Mouse (Mus musculus): ENCODE measurements around the gene Hsp90b1.
"Not testable (repeated sequence)": the region's sequence is repeated elsewhere in the genome, so short reads cannot be mapped to it uniquely, and the experiment has no call there.

The Hsp90b1 gene

DNA sequence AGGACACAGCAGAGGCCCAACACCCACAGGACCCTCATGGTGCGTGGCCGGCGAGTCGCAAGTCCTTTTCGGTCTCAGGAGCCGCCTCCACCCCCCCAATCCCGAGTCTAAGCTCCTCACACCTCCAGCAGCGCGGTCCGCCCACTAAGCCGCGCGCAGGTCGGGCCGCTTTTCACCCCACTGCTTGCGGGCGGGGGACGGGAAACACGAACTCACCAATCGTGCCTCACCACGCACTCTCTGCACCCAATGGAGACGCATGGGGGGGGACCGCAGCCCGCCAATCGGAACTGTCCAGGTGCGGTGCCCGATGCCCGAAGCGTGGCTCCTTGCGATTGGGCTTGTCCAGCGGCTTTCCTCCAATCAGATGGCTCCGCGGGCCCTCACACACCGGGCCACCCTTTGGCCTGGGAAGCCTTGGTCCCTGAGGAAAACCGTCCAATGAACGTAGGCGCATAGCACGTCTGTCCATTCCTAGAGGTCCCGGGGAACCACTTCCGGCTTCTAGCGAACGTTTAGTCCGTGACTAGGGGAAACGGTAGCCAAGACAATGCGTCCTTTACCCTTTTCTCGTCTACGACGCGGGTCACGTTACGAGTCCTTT lies at the start of gene Hsp90b1, which contains the start of gene Ttc41:
Gene Hsp90b1 (minus strand): TSS at position 192 of the 604 bp plus-strand sequence.
Gene Ttc41 (plus strand): TSS at position 494 of the 604 bp plus-strand sequence.
- DNase-seq (ENCODE audit: low spot score in 2 of 2), result peak; percentile 96 to 99

DNA sequence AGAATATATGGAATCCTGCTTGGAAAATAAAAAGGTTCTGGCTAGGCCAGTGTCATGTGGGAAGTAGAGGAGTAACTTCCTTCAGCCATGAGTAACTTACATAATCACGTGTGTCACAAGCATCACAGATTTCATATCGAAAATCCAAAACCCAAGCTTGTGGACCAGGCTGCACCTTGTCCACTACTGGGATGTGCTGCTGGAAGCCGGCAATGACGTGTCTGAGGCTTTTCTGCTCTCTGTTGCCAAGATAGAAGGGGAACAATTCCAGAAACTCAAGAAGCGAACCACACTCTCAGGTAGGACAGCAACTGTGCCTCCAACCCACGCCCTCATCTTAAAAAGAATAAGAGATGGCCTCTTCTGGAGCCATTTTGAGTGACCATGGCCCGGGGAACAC lies 39.0 kb upstream of the Hsp90b1 start:
- no peak for DNase-seq (ENCODE audit: low spot score in 2 of 2)

DNA sequence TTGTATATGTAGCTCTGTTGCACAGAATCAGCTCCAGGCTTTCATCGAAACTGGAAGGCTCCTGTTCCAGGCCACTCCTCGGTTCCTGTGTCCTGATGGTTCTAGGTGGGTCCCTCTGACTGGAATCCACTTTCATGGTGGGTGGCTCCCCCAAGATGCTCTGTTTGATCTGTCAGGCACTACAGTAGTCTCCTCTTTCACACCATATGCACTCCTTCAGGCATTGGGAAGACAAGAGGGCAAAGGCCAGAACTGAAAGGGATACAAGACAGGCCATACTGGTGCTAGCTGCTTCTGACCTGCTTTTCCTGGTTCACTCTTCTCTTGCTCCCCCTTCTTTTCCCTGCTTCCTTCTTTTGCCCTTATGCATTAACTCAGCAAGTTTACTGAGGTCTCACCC lies 37.6 kb upstream of the Hsp90b1 start:
- DNase-seq (ENCODE audit: low spot score in 2 of 2), result no peak

DNA sequence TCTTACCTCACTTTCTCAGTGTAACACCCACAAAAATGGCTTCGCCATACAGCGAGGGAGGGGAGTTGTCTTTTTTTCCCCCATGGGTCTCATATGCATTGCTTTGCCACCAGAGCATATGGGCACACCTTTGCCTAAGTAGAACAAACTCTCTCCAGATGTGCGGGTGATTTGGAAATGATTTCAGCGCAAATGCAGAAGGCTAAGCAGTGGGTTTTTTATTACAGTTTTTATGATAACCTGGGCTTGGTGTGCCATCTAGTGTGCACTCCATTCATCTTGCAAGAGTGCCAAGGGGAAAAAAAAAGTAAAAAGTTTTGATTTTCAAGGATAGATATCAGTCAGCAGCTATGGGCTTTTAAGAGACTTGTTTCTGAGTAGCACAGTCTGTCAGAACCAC lies 29.7 kb upstream of the Hsp90b1 start:
- no peak for DNase-seq (ENCODE audit: low spot score in 2 of 2)

DNA sequence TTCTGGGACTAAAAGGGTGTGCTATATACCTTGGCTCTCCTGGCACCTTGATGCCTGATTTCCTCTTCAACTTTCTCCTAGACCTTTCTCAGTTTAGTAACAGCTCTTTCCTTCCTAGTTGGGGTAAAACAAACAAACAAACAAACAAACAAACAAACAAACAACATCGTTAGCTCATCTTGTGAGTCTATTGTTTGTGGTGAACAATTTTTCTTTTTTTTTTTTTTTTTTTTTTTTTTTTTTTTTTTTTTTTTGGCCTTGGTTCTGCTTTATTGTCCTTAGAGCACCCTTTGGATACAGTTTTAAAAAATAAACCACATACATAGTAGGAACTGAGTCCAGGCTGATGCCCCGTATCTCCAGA lies 26.2 kb upstream of the Hsp90b1 start:
- DNase-seq (ENCODE audit: low spot score in 2 of 2), result no peak

DNA sequence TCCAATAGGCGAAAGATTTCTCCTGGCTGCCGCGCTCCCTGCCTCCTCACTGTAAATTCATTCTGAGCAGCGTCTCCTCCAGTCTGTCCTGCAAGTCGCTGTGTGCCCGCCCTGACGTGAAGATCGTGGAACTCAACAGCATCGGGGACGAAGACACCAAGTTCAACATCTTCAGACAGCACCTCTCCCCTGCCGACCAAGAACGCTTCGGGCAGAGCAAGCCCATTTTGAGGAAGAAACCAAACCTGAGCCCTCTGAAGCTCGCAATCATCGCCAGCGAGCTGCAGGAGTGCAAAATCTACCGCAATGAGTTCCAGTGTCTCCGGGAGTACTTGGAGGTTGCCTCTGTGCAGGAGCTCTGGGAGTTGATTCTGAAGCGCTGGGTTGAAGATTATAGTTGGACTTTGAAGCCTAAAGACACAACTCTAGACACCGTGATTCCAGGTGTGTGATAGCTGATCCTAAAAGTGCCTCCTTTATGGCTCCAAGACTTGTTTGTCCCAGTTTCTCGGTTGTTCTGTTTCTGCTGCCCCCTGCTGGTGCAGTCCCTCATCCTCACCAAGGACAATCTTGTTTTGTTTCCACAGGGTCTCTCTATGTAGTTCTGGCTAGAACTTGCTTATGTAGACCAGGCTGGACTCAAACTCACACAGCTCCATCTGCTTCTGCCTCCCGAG lies 25.7 kb upstream of the Hsp90b1 start:
- peak; percentile 77 to 80 for DNase-seq (ENCODE audit: low spot score in 2 of 2)

DNA sequence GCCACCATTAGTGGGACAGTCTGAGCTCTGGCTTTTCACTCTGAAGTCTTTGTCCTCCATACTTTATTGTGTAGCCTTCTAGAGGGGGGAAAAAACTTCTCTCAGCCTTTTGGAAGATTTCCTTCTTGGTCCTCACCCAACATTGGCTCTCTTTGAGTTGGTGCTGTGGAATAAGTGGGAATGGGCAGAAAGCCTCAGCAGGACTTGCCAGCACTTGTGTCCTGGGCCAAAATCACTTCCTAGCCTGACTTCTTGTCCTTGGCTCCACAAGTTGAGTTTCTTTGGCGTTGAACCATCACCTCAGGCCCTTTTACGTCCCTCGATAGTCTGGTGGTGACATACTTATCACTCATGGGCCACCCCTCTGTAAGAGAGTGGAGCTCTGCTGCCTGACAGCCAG lies 22.9 kb upstream of the Hsp90b1 start:
- DNase-seq (ENCODE audit: low spot score in 2 of 2), result peak in 1 of 2 experiments; percentile 22

DNA sequence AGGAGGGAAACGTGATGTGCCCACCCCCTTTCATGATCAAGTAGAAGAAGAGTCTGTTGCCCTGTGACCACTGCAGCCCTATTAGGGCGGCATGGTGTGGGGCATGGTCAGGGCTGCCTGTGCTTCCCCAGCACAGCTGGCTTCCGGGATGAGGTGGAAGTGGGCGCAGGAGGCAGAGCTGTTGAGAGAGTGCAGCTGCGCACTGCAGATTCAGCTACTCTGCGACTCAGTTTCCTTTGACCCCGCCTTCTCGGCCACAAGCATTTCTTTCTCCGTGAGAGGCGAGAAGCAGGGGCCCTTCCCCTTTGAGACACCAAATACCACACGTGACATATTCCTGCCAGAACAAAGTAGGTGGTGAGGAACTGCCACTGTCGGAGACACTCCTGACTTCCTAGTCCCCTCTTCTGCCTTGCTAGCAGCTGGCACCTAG lies 22.3 kb upstream of the Hsp90b1 start:
- peak; percentile 14 to 45 for DNase-seq (ENCODE audit: low spot score in 2 of 2)

DNA sequence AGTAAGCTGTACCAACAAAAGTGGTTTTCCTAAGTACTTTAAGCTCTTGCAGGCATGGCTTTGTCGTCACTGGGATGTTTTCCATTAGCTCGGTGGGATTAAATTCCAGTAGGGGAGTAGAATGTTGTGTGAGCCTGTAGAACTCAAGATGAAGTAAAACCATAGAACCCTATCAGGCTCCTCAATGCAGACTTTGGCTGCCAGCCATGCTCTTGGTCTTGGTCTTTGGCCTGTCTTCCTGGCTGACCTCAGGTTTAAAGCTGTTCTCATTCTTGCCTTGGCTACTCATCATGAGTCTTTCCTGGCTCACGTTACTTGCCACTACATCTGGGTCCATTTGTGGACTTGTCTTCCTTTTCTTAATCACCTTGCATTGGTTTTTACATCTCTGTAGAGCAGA lies 6.8 kb upstream of the Hsp90b1 start:
- no peak for DNase-seq (ENCODE audit: low spot score in 2 of 2)

DNA sequence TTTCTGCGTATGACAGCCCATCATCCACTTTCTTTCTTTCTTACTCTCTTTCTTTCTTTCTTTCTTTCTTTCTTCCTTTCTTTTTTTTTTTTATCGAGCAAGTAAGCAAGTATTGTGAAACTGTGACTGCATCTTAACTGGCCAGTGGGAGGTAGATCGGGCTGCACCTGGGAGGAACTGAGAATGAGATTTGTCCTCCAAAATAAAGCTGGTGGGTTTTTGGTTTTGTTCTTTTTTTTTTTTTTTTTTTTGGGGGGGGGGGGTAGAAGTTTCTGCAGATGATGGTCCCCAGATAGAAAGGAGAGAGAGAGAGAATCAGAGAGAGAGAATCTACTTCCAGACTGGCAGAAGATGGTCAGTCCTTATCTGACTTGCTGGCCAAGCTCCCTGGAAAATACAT lies 1.8 kb upstream of the Hsp90b1 start:
- DNase-seq (ENCODE audit: low spot score in 2 of 2), result no peak

DNA sequence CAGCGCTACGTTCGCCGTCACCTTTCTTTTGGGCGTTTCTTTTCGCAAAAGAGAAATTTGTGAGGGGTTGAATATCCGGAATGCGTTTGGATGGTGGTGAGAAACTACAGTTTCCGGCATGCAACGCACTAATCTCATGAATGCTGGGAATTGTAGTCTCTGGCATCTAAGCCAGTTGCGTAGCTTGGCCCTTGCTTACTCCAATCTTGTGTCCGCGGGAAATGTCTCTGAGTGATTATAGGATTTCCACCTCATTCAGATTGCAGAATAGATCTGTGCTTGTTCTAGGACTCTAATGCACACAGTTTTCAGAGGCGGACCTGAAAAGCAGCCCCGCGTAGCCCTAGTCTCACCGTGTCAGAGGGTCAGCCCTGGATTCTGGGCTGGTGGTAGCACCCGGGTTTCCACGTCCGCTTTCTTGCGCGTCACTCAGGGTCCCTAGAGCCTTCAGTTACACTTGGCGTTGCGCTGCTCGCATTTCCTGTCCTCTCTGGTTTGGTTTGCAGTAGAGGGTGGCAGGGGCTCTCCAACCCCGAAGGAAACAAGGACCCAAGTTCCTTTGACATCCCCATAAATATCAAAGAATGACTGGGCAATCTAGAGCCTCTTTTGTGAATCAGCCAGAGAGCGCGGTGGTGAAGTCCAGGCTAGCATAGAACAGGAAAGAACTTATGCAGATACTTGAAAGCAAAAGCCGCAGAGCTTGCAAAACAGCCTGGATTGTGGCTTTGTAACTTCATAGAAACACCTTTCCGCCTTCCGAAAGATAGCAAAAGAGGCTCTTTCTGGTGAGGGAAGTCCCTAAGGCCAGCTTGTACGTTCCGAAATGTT lies 828 bp upstream of the Hsp90b1 start:
- DNase-seq (ENCODE audit: low spot score in 2 of 2), result peak in 1 of 2 experiments; percentile 72

DNA sequence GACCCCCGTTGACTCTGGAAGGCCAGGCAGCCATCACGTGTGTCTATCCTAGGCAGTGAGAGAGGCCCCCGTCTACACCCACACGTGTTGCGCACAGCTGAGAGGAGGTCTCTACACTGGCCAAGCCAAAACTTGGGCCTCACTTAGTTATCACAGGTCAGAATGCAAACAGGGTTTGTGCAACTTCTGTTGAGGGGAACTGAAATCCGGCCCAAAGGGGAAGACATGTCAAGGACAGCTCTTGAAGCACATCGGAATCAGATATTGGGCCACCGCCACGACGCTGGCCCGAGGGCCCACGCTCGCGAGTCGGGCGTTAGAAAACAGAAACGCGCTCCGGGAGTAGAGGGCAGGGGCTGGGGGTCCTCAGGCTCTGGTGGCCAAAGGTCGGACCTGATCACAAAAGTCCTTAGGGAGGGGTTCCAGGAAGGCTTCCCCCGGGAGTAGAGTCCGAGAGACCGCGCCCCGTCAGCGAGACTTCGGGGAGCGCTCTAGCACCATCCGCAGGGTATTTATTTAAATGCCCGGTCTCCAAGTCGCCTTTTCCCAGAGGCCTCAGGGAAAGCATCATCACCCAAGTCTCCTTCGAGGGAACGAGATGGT lies 619 bp downstream of the Hsp90b1 start:
- peak; percentile 9 to 16 for DNase-seq (ENCODE audit: low spot score in 2 of 2)

DNA sequence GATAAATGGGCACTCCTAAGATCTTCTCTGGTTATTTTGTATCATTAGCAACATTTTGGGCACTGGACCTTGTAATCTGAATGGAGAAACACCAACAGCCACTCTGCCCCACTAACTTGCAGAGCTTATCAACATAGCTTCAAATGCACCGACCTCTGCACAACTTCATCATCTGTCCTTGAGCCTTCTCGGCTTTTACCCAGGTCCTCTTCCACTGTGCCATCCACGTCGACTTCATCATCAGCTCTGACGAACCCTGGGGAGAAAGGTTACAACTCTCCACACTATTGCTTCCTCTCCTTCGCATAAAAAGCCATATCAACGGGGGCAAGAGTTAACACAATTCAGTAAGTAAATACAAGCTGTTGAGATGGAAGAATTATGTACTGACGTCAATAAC lies 1.2 kb downstream of the Hsp90b1 start:
- no peak for DNase-seq (ENCODE audit: low spot score in 2 of 2)

DNA sequence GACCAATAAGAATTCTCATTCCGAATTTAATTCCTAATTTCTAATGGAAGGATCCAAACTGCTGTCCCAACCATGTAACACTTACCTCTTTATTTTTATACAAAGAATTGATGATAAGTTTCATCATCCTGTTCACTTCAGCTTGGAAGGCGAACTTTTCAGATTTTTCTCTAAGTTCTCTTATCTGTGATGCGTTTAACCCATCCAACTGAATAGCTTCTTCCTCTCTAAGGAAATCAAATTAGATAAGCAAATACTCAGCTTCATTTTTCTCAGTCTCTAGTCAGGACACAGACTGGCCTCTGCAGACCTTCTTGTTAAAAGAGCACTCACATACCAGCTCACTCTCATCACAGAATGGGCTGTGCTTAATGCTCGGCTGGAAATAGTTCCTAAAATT lies 1.9 kb downstream of the Hsp90b1 start:
- no peak for DNase-seq (ENCODE audit: low spot score in 2 of 2)

DNA sequence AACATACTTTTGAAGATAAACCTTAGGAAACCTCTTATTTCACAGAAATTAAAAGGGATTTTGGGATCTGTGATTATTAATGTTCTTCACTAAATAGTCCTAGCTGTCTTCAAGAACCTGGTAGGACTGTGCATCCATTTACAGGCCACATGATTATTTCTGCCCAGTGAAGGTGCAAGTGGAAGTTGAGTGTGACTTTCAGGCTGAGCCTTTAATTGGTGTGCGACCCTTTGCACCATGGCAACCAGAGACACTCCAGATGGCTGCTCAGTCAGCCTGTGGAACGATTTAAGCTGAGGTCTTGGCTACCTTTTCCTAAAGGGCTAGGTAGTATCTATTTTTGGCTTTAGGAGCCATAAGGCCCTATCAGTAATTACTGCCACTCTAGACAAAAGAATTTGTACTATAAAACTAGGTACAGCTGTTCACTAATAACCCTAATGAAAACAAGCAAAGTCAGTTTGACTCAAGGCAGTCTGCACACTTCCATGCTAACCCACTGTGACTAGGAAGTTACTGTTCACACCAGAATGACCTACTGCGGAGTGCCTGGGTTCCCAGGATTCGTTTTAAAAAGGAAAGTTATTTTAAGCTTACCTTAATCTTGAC lies 2.9 kb downstream of the Hsp90b1 start:
- DNase-seq (ENCODE audit: low spot score in 2 of 2), result no peak

DNA sequence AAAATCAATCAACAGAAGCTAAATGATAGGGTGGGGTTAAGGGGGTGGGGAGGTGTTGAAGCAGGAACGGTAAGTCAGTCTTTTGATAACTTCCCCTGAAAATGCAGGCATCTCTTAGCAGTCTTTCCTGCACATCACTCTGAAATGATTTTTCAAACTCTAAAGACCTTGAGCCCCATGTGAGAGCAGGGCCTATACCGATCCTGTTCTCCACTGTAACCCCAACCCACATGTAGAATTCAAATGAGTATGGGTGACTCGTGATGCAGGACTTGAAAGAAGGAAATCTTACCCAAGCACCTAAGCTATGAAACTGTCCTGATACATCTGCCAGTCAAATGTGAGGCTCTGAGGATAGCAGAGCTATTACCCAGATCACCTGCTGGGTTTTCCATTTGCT lies 4.3 kb downstream of the Hsp90b1 start:
- DNase-seq (ENCODE audit: low spot score in 2 of 2), result no peak

DNA sequence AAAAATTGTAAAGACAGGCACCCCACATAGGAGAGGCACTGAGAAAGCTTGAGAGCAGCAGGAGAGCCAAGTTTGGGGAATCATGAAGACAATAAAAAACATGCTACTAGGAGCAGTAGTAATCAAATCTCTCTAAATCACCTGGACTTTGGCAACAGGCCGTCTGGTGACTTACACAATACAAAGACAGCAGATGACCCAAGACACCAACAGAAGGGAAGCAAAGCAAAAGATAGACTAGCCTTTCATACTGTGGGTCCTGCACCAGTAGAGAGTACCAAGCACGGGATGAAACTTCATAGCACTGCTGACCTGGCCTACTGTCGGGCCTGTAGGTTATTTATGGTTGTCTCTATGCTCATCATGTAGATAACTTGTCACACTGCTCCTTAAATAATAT lies 5.1 kb downstream of the Hsp90b1 start:
- DNase-seq (ENCODE audit: low spot score in 2 of 2), result no peak

DNA sequence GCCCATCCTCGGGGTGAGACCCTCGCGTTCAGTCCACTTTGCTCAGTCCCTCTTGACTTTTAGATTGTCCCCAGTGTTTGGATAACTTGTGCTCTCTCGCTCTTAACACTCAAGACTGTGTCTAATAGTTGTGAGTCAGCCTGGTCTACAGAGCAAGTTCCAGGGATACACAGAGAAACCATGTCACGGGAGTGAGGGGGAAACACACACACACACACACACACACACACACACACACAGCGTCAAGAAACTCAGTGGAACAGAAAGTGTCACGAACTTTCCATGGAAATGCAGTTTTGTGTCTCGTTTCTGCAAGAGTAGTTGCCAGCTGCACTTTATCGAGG lies 19.3 kb downstream of the Hsp90b1 start:
- not testable (repeated sequence) for DNase-seq (ENCODE audit: low spot score in 2 of 2)

DNA sequence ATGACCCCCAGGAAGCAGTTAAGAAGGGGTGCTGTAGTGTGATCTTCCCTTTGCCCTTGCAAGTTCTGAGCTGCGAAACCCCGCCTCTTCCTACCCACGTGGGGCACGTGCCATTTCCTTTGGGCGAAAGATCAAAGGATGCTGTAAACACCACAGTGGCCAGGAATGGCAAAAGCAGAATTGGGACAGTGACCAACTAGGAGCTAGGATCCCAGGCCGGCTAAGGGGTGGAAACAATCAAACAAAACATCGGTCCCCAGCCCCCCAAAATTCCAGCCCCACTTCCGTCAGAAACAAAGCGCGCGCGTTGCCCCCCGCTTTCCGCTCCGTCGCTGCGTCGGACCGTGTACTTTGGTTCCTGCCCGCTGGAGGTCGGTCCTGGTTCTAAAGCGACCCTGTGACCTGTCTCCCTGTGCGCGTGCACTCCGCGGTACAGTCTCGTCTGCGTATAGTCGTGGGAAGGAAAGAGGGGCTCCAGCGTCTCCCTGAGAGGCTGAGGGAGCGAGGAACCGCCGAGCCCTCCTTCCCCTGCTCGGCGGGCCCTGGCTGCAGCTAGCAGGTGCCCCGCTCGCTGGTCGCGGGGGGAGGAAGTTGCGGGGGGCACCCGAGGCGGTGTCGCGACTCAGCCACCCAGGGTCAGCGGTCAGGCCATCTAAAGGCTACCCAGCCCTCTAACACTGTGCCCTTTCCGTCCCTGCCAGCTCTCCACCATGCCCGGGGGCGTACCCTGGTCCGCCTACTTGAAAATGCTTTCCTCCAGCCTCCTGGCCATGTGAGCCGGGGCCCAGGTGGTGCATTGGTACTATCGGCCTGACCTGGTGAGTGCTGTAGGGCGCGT lies 19.9 kb downstream of the Hsp90b1 start:
- peak; percentile 67 to 69 for DNase-seq (ENCODE audit: low spot score in 2 of 2)

DNA sequence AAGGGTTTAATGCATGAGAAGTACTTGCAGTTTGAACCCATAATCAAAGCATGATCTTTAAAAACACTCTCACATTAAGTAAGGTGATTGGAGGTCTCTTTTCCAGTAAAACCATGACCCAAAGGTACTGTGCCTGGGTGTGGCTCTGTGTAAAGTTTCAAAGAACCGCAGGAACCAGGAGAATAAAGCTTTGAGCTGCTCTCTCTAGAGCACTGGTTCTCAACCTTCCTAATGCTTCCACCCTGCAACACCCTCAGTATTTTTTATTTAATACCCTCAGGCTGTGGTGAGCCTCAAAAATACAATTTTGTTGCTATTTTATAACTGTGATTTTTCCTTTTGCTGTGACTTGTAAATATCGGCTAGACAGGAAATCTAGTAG lies 20.5 kb downstream of the Hsp90b1 start:
- DNase-seq (ENCODE audit: low spot score in 2 of 2), result not testable (repeated sequence)

DNA sequence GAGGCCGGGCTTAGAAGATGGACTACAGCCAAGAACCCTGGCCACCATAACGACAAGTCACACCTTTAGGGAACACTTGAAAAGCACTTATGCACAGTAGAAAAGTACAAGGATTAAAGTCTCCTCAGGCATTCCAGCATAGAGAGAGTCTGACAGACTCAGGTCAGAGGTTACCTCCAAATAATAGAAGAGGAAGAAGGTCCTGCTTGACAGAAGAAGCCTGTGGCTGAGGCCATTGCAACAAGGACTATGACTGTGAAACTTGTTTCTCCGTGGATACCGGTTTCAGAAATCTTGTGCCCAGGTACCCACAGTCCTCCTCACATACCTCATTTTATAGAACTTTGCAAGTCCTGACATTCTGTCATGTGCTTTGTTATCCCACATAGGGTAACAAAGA lies 34.8 kb downstream of the Hsp90b1 start:
- DNase-seq (ENCODE audit: low spot score in 2 of 2), result not testable (repeated sequence)

Measured in urinary bladder, postnatal 36 days (tissue).